Mouse (Mus musculus) G1E (cell line): ENCODE results near the gene Ppp2ca.

Experiments
- CTCF ChIP-seq: IDR thresholded peaks from 2 replicates; pipeline ENCODE4 v1.5.1; 2012; ENCODE audit warnings: low read depth, low read length, inconsistent platforms, mixed read lengths
- GATA1 ChIP-seq: IDR thresholded peaks from 2 replicates; pipeline ENCODE4 v1.6.1; 2012; ENCODE audit warnings: borderline replicate concordance, low read length, inconsistent platforms, mixed read lengths
- POLR2AphosphoS5 ChIP-seq: IDR thresholded peaks from 2 replicates; pipeline ENCODE4 v1.6.1; 2012; ENCODE audit warnings: low read depth, low read length, inconsistent platforms; ENCODE audit not compliant: insufficient replicate concordance
- TAL1 ChIP-seq: conservative IDR thresholded peaks from 2 replicates; pipeline ENCODE4 v1.6.1; 2012; ENCODE audit warnings: low read depth, low read length, inconsistent platforms, mixed read lengths

DNA sequence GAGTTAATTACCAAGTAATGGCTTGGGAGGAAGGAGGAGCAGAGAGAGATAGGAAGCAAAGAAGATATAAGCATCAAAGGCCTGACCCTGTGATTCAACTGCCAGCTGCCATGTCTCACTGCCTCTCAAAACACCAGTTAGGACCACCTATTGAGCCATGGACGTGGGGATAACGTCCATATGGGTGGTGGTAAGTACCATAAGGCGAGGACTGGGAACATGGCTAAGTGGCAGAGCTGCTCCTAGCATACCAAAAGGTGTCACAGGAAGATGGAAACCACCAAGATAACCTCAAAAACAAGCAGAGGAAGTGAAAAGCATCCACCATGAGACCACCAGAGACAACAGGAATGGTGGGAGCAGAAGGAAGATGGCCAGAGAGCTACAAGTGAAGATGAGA lies 28.7 kb downstream of the Ppp2ca start:
- TF ChIP-seq POLR2AphosphoS5, result no peak
- no peak for TF ChIP-seq CTCF
- TF ChIP-seq GATA1, result no peak
- no peak for TF ChIP-seq TAL1
